Mouse (Mus musculus) ovary, postnatal 14 days (tissue): ENCODE data around the gene Creb5.

Source experiments
- DNase-seq: peaks from one replicate; pipeline ENCODE4 v3.0.0; 2022; ENCODE audit warnings: low spot score

Creb5 gene

GRCm38 (mm10) chr6:53644056-53644455 is 357.0 kb downstream of the Creb5 start:
- no peak for DNase-seq

GRCm38 (mm10) chr6:53644971-53645370 is 357.9 kb downstream of the Creb5 start:
- no peak for DNase-seq

GRCm38 (mm10) chr6:53649782-53650181 is 362.7 kb downstream of the Creb5 start:
- no peak for DNase-seq

GRCm38 (mm10) chr6:53652691-53653090 is 365.6 kb downstream of the Creb5 start:
- DNase-seq: no peak

- DNase-seq: no peak
Measured at GRCm38 (mm10) chr6:53653706-53654360, 366.8 kb downstream of the Creb5 start.

- DNase-seq: no peak
Measured at GRCm38 (mm10) chr6:53654361-53654824, 367.3 kb downstream of the Creb5 start.

- DNase-seq: no peak
Measured at GRCm38 (mm10) chr6:53656466-53656865, 369.4 kb downstream of the Creb5 start.

GRCm38 (mm10) chr6:53657483-53657882 is 370.4 kb downstream of the Creb5 start:
- DNase-seq: no peak

- no peak for DNase-seq
Measured at GRCm38 (mm10) chr6:53662858-53663833, 376.1 kb downstream of the Creb5 start.

- no peak for DNase-seq
Measured at GRCm38 (mm10) chr6:53664759-53665158, 377.7 kb downstream of the Creb5 start.

GRCm38 (mm10) chr6:53666503-53666902 is 379.4 kb downstream of the Creb5 start:
- no peak for DNase-seq

GRCm38 (mm10) chr6:53678307-53678706 is 391.2 kb downstream of the Creb5 start:
- no peak for DNase-seq

- no peak for DNase-seq
Measured at GRCm38 (mm10) chr6:53680046-53680445, 393.0 kb downstream of the Creb5 start.

GRCm38 (mm10) chr6:53684416-53684815 is 397.3 kb downstream of the Creb5 start:
- DNase-seq: no peak

- DNase-seq: no peak
Measured at GRCm38 (mm10) chr6:53685323-53685722, 398.3 kb downstream of the Creb5 start.

- DNase-seq: no peak
Measured at GRCm38 (mm10) chr6:53688762-53689477, 401.9 kb downstream of the Creb5 start.

- no peak for DNase-seq
Measured at GRCm38 (mm10) chr6:53691006-53691405, 403.9 kb downstream of the Creb5 start.

GRCm38 (mm10) chr6:53695216-53695615 is 408.1 kb downstream of the Creb5 start:
- DNase-seq: no peak

- no peak for DNase-seq
Measured at GRCm38 (mm10) chr6:53696471-53696870, 409.4 kb downstream of the Creb5 start.

GRCm38 (mm10) chr6:53696921-53697320 is 409.9 kb downstream of the Creb5 start:
- DNase-seq: no peak

GRCm38 (mm10) chr6:53698128-53698749 is 411.2 kb downstream of the Creb5 start:
- DNase-seq: no peak

- DNase-seq: no peak
Measured at GRCm38 (mm10) chr6:53704440-53704839, 417.4 kb downstream of the Creb5 start.
